Mouse (Mus musculus): Measurements from ENCODE around the gene Acss2.

DNA sequence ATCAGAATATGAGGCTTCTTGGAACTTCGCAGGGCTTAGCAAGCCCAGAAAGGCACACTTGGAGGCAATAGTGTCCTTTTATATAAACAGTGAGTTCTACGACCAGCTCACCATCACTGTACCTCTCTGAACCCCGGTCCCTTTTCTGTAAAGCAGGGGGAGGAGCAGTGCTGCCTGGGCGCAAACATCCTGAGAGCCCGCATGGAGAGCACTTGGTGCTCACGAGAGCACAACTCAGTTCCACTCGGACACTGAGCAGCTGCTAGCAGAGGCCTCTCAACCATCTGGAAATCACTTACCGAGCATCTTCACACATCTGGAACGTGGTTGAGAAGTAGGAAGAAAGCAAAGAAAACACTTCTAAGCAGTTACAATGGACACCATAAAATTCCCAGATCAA is 58.9 kb downstream of the Acss2 start:
- TF ChIP-seq CTCF (IDR thresholded peaks at IDR 0.05; ENCODE audit: low read depth) (no peak), EP300 (IDR thresholded peaks at IDR 0.05; ENCODE audit: low read depth) (no peak)

Data from heart, postnatal 0 days (tissue).